Mouse (Mus musculus): ENCODE measurements at regions not wholly inside any gene's neighbourhood (a gene's known extent, or its start where the extent isn't known, plus 50 kb on each side); places are given as distances from the start of the nearest gene placed in this dataset.

DNA sequence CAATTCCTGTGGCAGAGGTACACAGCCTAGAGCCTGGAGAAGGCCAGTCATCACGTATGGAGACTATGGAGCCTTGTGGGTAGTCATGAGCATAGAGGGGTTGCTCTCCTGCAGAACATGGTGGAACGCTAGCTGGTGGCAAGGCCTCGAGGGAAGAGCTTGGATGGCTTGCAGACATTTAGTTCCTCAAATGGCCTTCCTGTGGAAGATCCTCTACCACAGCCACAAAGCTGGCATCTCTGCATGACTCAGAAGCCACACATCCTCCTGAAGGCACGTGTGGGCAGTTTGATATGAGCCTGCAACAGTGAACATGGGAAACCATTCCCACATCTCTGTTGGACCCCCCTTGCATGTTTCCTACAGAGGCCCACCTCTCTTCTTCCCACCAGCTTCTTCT lies 547.9 kb upstream of the Lrrc6 start:
- H3K36me3 ChIP-seq (ENCODE audit: control insufficient read depth, insufficient read depth, low read length, poor library complexity, severe bottlenecking), result no peaks in the 10 kb centered on the region
- peak; percentile 43 for DNase-seq (ENCODE audit: low read depth, low spot score)
- H3K27me3 ChIP-seq (ENCODE audit: control insufficient read depth, insufficient read depth, low read length, poor library complexity, severe bottlenecking), result no peaks in the 10 kb centered on the region

GRCm38 (mm10) chr15:67048148-67048547 lies 547.4 kb upstream of the Lrrc6 start:
- no peak for DNase-seq (ENCODE audit: low read depth, low spot score)
- Histone ChIP-seq H3K36me3 (ENCODE audit: control insufficient read depth, insufficient read depth, low read length, poor library complexity, severe bottlenecking) (no peaks in the 10 kb centered on the region), H3K27me3 (ENCODE audit: control insufficient read depth, insufficient read depth, low read length, poor library complexity, severe bottlenecking) (no peaks in the 10 kb centered on the region)

DNA sequence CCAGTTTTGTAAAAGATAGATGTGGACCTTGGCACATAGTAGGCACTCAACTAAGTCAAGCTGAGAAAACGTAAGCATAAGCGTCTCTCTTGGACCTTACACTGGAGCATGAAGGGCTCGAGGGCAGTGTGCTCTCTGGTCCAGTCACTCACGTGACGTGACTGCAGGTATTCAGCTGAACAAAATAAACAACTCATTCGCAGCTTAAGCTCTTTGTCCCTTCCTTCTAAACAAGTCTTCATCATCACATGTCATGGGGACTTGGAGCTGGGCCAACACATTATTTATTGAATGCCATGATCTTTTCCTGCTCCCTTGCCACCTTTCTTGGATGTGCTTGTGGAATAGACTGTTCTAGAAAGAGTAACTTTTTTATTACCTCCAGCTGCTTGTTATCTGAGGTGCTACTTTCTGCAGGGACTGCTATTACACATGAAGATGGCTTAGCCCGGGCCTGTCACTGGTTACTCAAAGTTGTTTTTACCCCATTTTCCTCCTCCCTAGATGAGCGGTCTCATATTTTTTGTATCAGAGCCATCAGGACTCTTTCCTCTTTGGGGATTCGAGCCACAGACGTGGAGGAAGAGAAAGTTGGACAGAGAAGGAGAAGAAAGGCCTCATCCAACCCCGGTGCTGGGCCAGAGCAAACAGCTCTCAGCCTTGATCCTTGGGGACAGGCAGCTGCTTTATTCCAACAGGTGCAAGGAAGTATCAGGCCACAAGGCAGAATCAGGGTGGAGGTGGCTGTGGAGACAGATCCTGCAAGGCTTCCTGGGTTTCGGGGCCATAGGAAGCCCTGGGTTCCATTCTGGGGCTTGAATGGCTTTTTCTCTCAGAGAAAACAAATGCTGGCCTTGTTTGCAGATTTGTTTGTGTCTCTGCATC lies 545.5 kb upstream of the Lrrc6 start:
- Histone ChIP-seq H3K36me3 (ENCODE audit: control insufficient read depth, insufficient read depth, low read length, poor library complexity, severe bottlenecking) (no peaks in the 10 kb centered on the region), H3K27me3 (ENCODE audit: control insufficient read depth, insufficient read depth, low read length, poor library complexity, severe bottlenecking) (no peaks in the 10 kb centered on the region)
- no peak for DNase-seq (ENCODE audit: low read depth, low spot score)

- DNase-seq (ENCODE audit: low read depth, low spot score), result no peak
- no peaks in the 10 kb centered on the region for H3K27me3 ChIP-seq (ENCODE audit: control insufficient read depth, insufficient read depth, low read length, poor library complexity, severe bottlenecking)
- no peaks in the 10 kb centered on the region for H3K36me3 ChIP-seq (ENCODE audit: control insufficient read depth, insufficient read depth, low read length, poor library complexity, severe bottlenecking)
Observed at GRCm38 (mm10) chr15:67045329-67045728, 544.6 kb upstream of the Lrrc6 start.

DNA sequence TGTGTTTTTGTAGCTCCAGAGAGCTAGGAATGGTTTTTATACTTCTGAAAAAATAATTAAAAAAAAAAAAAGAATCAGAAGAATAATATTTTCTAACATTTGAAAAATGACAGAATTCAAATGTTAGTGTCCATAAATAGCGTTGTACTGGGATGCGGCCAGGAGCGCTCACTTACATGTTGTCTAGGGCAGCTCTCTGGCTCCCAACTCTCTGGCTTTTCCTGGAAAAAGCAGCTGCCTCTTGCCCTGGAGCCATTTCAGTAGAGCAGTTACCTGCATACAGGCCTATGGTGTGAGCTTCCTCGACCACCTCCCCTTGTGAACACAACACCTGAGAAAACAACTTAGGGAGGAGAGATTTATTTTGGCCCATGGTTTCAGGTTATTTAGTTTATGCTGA lies 544.1 kb upstream of the Lrrc6 start:
- H3K36me3 ChIP-seq (ENCODE audit: control insufficient read depth, insufficient read depth, low read length, poor library complexity, severe bottlenecking), result no peaks in the 10 kb centered on the region
- H3K27me3 ChIP-seq (ENCODE audit: control insufficient read depth, insufficient read depth, low read length, poor library complexity, severe bottlenecking), result no peaks in the 10 kb centered on the region
- no peak for DNase-seq (ENCODE audit: low read depth, low spot score)

GRCm38 (mm10) chr15:67042131-67042530 lies 541.4 kb upstream of the Lrrc6 start:
- DNase-seq (ENCODE audit: low read depth, low spot score), result peak; percentile 61
- no peaks in the 10 kb centered on the region for H3K27me3 ChIP-seq (ENCODE audit: control insufficient read depth, insufficient read depth, low read length, poor library complexity, severe bottlenecking)
- H3K36me3 ChIP-seq (ENCODE audit: control insufficient read depth, insufficient read depth, low read length, poor library complexity, severe bottlenecking), result no peaks in the 10 kb centered on the region

DNA sequence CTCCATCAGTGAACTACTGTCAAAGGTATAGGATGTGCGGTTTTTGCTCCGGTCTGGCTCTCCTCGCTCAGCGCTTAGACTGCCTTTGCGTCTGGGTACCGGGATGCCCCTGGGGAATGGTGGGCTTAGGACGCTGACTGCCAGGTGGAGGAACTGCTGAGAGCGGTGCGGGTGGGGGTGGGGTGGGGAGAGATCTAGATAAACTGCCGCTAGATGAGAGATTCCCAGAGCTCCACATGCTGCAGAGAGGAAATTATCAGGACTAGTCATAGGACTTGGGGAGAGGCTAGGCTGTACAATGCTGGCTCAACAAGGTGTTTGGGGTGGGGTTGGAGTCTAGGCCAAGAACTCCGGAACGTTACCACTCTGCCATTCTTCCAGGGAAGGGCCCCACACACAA lies 539.5 kb upstream of the Lrrc6 start:
- DNase-seq (ENCODE audit: low read depth, low spot score), result peak; percentile 43
- Histone ChIP-seq H3K27me3 (ENCODE audit: control insufficient read depth, insufficient read depth, low read length, poor library complexity, severe bottlenecking) (no peaks in the 10 kb centered on the region), H3K36me3 (ENCODE audit: control insufficient read depth, insufficient read depth, low read length, poor library complexity, severe bottlenecking) (no peaks in the 10 kb centered on the region)

DNA sequence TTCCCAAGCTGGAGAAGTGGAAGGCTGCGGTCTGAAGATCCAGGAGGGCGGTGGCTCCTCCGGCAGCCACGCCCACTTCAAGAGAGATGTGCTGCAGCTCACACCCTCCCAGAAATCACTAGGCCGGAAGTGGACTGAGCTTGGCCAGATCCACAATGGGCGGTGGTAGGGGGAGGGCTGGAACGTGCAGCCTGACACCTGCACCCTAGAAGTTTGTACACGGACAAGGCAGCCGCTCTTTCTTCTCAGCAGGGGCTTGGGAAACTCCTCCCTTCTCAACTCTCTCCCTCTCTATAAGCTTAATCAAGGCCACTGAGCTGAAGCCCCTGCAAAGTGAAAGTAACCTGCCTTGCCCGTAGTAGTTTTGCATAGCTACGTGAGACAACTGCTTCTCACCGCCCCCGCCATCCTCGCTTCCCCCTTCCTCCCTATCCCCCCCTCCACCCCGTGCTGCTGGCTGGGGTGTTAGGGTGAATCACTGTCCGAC lies 538.8 kb upstream of the Lrrc6 start:
- H3K36me3 ChIP-seq (ENCODE audit: control insufficient read depth, insufficient read depth, low read length, poor library complexity, severe bottlenecking), result no peaks in the 10 kb centered on the region
- DNase-seq (ENCODE audit: low read depth, low spot score), result peak; percentile 87

DNA sequence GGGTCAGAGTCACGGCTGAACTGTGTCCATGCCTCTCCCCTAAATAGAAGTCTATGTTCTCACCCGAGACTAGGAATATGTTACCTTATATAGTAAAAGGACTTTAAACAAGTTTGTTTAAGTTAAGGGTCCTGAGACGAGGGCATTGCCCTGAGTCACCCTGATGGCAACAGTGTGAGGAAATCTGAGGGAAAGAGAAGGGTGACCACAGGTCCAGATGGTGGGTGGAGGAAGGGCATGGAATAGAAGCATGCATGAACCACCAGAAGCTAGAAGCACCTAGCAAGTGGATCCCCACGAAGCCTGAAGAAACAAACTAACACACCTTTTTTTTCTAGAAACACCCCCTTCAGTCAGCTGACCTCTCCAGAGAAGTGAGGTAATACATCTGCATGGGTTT lies 536.9 kb upstream of the Lrrc6 start:
- no peak for DNase-seq (ENCODE audit: low read depth, low spot score)
- no peaks in the 10 kb centered on the region for H3K36me3 ChIP-seq (ENCODE audit: control insufficient read depth, insufficient read depth, low read length, poor library complexity, severe bottlenecking)
- H3K27me3 ChIP-seq (ENCODE audit: control insufficient read depth, insufficient read depth, low read length, poor library complexity, severe bottlenecking), result no peaks in the 10 kb centered on the region

More for the DNA sequence above, 538.8 kb upstream of the Lrrc6 start:
- no peaks in the 10 kb centered on the region for H3K27me3 ChIP-seq (ENCODE audit: control insufficient read depth, insufficient read depth, low read length, poor library complexity, severe bottlenecking)

- DNase-seq (ENCODE audit: low read depth, low spot score), result no peak
- H3K36me3 ChIP-seq (ENCODE audit: control insufficient read depth, insufficient read depth, low read length, poor library complexity, severe bottlenecking), result no peaks in the 10 kb centered on the region
- no peaks in the 10 kb centered on the region for H3K27me3 ChIP-seq (ENCODE audit: control insufficient read depth, insufficient read depth, low read length, poor library complexity, severe bottlenecking)
Observed at GRCm38 (mm10) chr15:67036341-67036740, 535.6 kb upstream of the Lrrc6 start.

GRCm38 (mm10) chr15:67033936-67034335 lies 533.2 kb upstream of the Lrrc6 start:
- no peak for DNase-seq (ENCODE audit: low read depth, low spot score)
- H3K27me3 ChIP-seq (ENCODE audit: control insufficient read depth, insufficient read depth, low read length, poor library complexity, severe bottlenecking), result no peaks in the 10 kb centered on the region
- H3K36me3 ChIP-seq (ENCODE audit: control insufficient read depth, insufficient read depth, low read length, poor library complexity, severe bottlenecking), result no peaks in the 10 kb centered on the region

- DNase-seq (ENCODE audit: low read depth, low spot score), result no peak
- Histone ChIP-seq H3K27me3 (ENCODE audit: control insufficient read depth, insufficient read depth, low read length, poor library complexity, severe bottlenecking) (no peaks in the 10 kb centered on the region), H3K36me3 (ENCODE audit: control insufficient read depth, insufficient read depth, low read length, poor library complexity, severe bottlenecking) (no peaks in the 10 kb centered on the region)
Observed at GRCm38 (mm10) chr15:67031866-67032526, 531.3 kb upstream of the Lrrc6 start.

GRCm38 (mm10) chr15:67030975-67031374 lies 530.3 kb upstream of the Lrrc6 start:
- no peak for DNase-seq (ENCODE audit: low read depth, low spot score)
- Histone ChIP-seq H3K27me3 (ENCODE audit: control insufficient read depth, insufficient read depth, low read length, poor library complexity, severe bottlenecking) (no peaks in the 10 kb centered on the region), H3K36me3 (ENCODE audit: control insufficient read depth, insufficient read depth, low read length, poor library complexity, severe bottlenecking) (no peaks in the 10 kb centered on the region)

- no peak for DNase-seq (ENCODE audit: low read depth, low spot score)
- Histone ChIP-seq H3K36me3 (ENCODE audit: control insufficient read depth, insufficient read depth, low read length, poor library complexity, severe bottlenecking) (no peaks in the 10 kb centered on the region), H3K27me3 (ENCODE audit: control insufficient read depth, insufficient read depth, low read length, poor library complexity, severe bottlenecking) (no peaks in the 10 kb centered on the region)
Observed at GRCm38 (mm10) chr15:67028161-67028560, 527.5 kb upstream of the Lrrc6 start.

DNA sequence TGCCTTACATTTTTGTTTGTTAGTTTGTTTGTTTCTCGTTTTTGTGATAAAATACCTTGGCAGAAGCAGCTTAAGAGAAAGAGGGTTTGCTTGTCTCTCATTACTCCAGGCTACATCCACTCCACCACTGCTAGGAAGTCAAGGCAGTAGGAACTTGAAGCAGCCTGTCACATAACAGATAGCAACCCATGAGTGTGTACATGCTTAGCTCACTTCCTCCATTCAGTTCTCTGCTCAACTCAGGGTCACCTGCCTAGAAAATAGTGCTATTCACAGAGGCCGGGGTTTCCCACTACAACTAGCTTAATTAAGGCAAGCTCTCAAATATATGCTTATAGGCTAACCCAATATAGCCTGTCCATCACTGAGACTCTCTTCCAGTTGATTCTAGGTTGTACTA lies 527.0 kb upstream of the Lrrc6 start:
- DNase-seq (ENCODE audit: low read depth, low spot score), result peak; percentile 42
- Histone ChIP-seq H3K27me3 (ENCODE audit: control insufficient read depth, insufficient read depth, low read length, poor library complexity, severe bottlenecking) (no peaks in the 10 kb centered on the region), H3K36me3 (ENCODE audit: control insufficient read depth, insufficient read depth, low read length, poor library complexity, severe bottlenecking) (no peaks in the 10 kb centered on the region)

All from splenic B cell, adult 2 months (primary cell).